Mouse (Mus musculus) intestine, postnatal 0 days (tissue): ENCODE results near the gene Olfr764-ps1. TPM values are rescaled to one million over a fixed set of nuclear protein-coding genes. Genes with fewer than 3 reads are reported as not detected.
A peak's percentile ranks its signal among the peaks of the same experiment; 100 is the strongest.
"Not testable (repeated sequence)": the region's sequence is repeated elsewhere in the genome, so short reads cannot be mapped to it uniquely, and the experiment has no call there.

Source experiments
- ATAC-seq: fragments of 200-750 bp; cut with Nextera tagmentation; 2 replicates; pipeline ENCODE4 v1.8.0; 2017; ENCODE audit warnings: mild to moderate bottlenecking, moderate TSS enrichment, moderate library complexity
- H3K27ac ChIP-seq: fragments of 300-500 bp; sonication (generic); 2 replicates; pipeline ENCODE4 v1.5.1; 2014; ENCODE audit warnings: mild to moderate bottlenecking, low read depth, low read length, moderate library complexity
- H3K27me3 ChIP-seq: fragments of 300-500 bp; sonication (generic); replicated peaks from 2 replicates; pipeline ENCODE4 v1.6.1; 2014; ENCODE audit warnings: low read length, mixed read lengths; ENCODE audit not compliant: control insufficient read depth, insufficient read depth
- H3K36me3 ChIP-seq: fragments of 300-500 bp; sonication (generic); 2 replicates; pipeline ENCODE4 v1.6.1; 2014; ENCODE audit warnings: mild to moderate bottlenecking, moderate library complexity; ENCODE audit not compliant: control insufficient read depth, insufficient read depth
- H3K4me1 ChIP-seq: fragments of 300-500 bp; sonication (generic); replicated peaks from 2 replicates; pipeline ENCODE4 v1.6.1; 2014; ENCODE audit warnings: antibody characterized with exemption, low read length, mixed read lengths; ENCODE audit not compliant: control insufficient read depth, insufficient read depth
- H3K4me2 ChIP-seq: fragments of 300-500 bp; sonication (generic); replicated peaks from 2 replicates; pipeline ENCODE4 v1.6.1; 2014; ENCODE audit warnings: low read depth, mild to moderate bottlenecking, moderate library complexity
- H3K4me3 ChIP-seq: fragments of 300-500 bp; sonication (generic); 2 replicates; pipeline ENCODE4 v1.5.1; 2014; ENCODE audit warnings: low read depth, low read length
- H3K9ac ChIP-seq: fragments of 300-500 bp; sonication (generic); 2 replicates; pipeline ENCODE4 v1.6.1; 2014; ENCODE audit warnings: mild to moderate bottlenecking, low read depth, low read length
- H3K9me3 ChIP-seq: fragments of 300-500 bp; sonication (generic); 2 replicates; pipeline ENCODE4 v1.6.1; 2016; ENCODE audit warnings: mixed run types; ENCODE audit not compliant: control insufficient read depth
- CTCF ChIP-seq: sonication (generic); IDR thresholded peaks from 2 replicates; pipeline ENCODE4 v1.5.1; 2016; ENCODE audit warnings: low read depth, mild to moderate bottlenecking, control low read depth, antibody characterized with exemption, moderate library complexity
- WGBS: fragments of 180-500 bp; shearing (Covaris S2); extraction: QIAGEN DNeasy Blood & Tissue Kit; methylation state at CpG from one replicate; pipeline ENCODE4 v1.1.7; 2014; 5-methylcytosine and 5-hydroxymethylcytosine counted together
- polyA plus RNA-seq: library from polyadenylated mRNA; unstranded; fragments of >200 nt; fragmentation: Nextera tagmentation; extraction: Ambion mirVana; gene quantifications from 2 replicates; pipeline ENCODE4 v1.2.1, GENCODE M21; 2015

Gene Olfr764-ps1
- polyA plus RNA-seq = not detected in 2 replicates

DNA sequence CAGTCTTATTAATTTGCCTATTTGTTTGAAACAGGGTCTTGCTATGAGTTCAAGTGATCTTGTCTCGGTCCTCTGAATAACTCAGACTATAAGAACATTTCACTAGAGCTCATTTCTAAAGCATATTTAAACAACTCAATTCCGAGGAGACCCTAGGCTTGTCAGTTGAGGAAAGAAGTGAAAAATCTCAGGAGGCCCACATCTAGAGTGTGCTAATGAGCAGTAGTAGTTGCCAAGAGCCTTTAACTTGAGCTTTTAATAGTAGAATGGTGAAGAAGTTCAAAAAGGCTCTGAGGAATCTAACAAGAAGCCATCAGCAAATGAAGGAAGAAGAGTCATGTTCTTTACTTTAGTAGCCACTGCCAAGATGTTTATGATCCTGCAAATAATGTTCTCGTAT is at the start of gene Olfr764-ps1:
Gene Olfr764-ps1 (minus strand): TSS at position 101 of the 400 bp plus-strand sequence.
- Histone ChIP-seq H3K9ac (no peak within 1 kb of the TSS), H3K9me3 (no peaks in the 10 kb centered on the region)
- no peak for ATAC-seq

GRCm38 (mm10) chr10:129082810-129083209 is 43.1 kb upstream of the Olfr764-ps1 start, which contains the start of gene Olfr767:
Gene Olfr767, minus strand, starts transcription at chr10:129082910.
- not testable (repeated sequence) for H3K9me3 ChIP-seq, H3K9ac ChIP-seq, ATAC-seq, H3K4me1 ChIP-seq, H3K4me3 ChIP-seq, H3K36me3 ChIP-seq, H3K27me3 ChIP-seq, H3K27ac ChIP-seq, H3K4me2 ChIP-seq

More for the DNA sequence above, at the start of gene Olfr764-ps1:
- 79% methylated on average over 3 of the region's 3 CpGs for WGBS
- no peak within 1 kb of the TSS for H3K4me3 ChIP-seq
- H3K4me2 ChIP-seq = no peak within 1 kb of the TSS
- no peaks in the 10 kb centered on the region for H3K27me3 ChIP-seq
- H3K27ac ChIP-seq = no peak within 1 kb of the TSS
- TF ChIP-seq CTCF = no peak
- H3K36me3 ChIP-seq = no peaks in the 10 kb centered on the region
- no peaks in the 10 kb centered on the region for H3K4me1 ChIP-seq

DNA sequence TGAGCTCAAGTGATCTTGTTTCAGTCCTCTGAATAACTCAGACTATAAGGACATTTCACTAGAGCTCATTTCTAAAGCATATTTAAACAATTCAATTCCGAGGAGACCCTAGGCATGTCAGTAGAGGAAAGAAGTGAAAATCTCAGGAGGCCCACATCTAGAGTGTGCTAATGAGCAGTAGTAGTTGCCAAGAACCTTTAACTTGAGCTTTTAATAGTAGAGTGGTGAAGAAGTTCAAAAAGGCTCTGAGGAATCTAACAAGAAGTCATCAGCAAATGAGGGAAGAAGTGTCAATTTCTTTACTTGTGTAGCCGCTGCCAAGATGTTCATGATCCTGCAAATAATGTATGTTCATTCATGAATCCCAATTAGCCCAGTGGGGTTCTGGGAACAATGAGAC is 29.2 kb upstream of the Olfr764-ps1 start, which contains the start of gene Olfr766-ps1:
Gene Olfr766-ps1 (minus strand): TSS at position 101 of the 400 bp plus-strand sequence.
- H3K27me3 ChIP-seq = no peaks in the 10 kb centered on the region
- no peak for TF ChIP-seq CTCF
- no peaks in the 10 kb centered on the region for H3K4me1 ChIP-seq
- no peak for ATAC-seq
- H3K27ac ChIP-seq = no peak within 1 kb of the TSS
- 88% methylated on average over 2 of the region's 2 CpGs for whole genome bisulfite sequencing
- no peaks in the 10 kb centered on the region for H3K9me3 ChIP-seq
- H3K36me3 ChIP-seq = no peaks in the 10 kb centered on the region
- H3K9ac ChIP-seq = no peak within 1 kb of the TSS
- H3K4me3 ChIP-seq = no peak within 1 kb of the TSS
- no peak within 1 kb of the TSS for H3K4me2 ChIP-seq

DNA sequence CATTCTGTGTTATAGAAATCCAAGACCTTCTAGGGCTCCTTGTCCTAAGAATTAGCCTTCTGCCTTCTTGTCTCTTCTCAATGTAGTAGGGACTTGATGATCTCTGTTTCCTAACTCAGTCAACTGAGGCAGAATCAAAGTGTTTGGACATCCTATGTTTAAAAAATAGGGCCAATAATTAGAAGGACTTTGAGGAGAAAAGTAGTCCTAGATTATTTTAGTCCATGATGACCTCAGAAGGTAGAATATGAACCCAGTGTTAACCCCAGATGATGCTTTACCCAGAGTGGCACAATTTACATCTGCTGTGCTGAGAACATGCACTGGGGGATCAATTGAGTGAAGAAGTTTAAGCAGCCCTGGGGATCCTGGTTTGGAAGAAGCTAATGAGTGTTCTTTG is 10.2 kb upstream of the Olfr764-ps1 start, which contains the start of gene Olfr765:
Gene Olfr765 (minus strand): TSS at position 101 of the 400 bp plus-strand sequence.
- not testable (repeated sequence) for H3K4me3 ChIP-seq, ATAC-seq, H3K9ac ChIP-seq, H3K36me3 ChIP-seq, H3K27me3 ChIP-seq, H3K9me3 ChIP-seq, H3K4me1 ChIP-seq, H3K27ac ChIP-seq, H3K4me2 ChIP-seq

DNA sequence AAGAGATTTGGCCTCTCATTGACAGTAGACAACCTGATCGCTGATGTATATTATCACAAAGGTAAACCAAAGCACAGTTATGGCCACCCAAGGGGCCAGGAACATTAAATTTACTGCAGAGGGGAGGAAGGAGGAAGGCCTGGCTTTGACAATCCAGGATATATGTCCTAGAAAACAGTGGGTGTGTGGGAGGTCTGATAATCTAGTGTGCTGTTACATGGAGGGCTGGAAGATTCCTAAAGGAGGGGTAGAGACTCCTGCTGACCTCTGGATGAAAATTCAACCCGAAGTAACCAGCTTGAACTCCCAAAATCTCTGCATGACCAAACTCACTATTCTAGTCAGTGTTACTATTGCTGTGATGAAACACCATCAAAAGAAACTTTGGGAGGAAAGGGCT is 11.4 kb downstream of the Olfr764-ps1 start:
- Histone ChIP-seq H3K36me3 (no peaks in the 10 kb centered on the region), H3K9me3 (no peaks in the 10 kb centered on the region), H3K27me3 (no peaks in the 10 kb centered on the region), H3K4me2 (no peak overlapping the region), H3K9ac (no peak overlapping the region), H3K4me3 (no peak overlapping the region), H3K4me1 (no peaks in the 10 kb centered on the region), H3K27ac (no peak overlapping the region)
- no peak for ATAC-seq
- 69% methylated on average over 2 of the region's 2 CpGs for WGBS
- no peak for TF ChIP-seq CTCF

GRCm38 (mm10) chr10:129026018-129026662 is 13.6 kb downstream of the Olfr764-ps1 start:
- H3K9me3 ChIP-seq = no peaks in the 10 kb centered on the region
- H3K4me2 ChIP-seq = no peak overlapping the region
- H3K27me3 ChIP-seq = no peaks in the 10 kb centered on the region
- H3K9ac ChIP-seq = no peak overlapping the region
- 63% methylated on average over 3 of the region's 3 CpGs for WGBS
- H3K36me3 ChIP-seq = no peaks in the 10 kb centered on the region
- TF ChIP-seq CTCF = peak; percentile 85
- H3K4me1 ChIP-seq = no peaks in the 10 kb centered on the region
- ATAC-seq = peak; percentile 45; the same call in 1 of the 2 replicates
- no peak overlapping the region for H3K27ac ChIP-seq
- H3K4me3 ChIP-seq = no peak overlapping the region
